Mouse (Mus musculus): ENCODE measurements at regions not wholly inside any gene's neighbourhood (a gene's known extent, or its start where the extent isn't known, plus 50 kb on each side); places are given as distances from the start of the nearest gene placed in this dataset.

DNA sequence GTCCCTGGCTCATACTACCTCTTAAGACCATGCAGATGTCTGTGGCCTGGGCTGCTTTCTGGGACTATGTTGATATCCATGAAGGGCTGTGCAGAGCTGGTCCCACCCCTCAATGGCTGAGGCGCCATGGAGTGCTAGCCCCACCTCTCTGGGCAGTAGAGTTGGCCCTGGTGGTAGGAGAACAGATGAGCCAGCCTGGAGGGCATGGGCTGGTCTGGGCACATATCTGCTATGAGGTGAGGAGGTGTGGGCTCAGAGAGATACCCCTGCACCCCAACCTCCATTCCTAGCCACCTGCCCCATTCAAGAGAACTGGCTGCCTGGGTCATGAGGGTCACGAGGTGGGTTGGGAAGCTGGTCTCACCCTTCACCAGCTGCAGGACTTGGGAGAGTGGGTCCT, 222.4 kb downstream of the Emp1 start:
- TF ChIP-seq CTCF (IDR thresholded peaks at IDR 0.05; ENCODE audit: extremely low read depth, insufficient read length, insufficient replicate concordance, low read depth, low read length) (no peak), POLR2A (IDR thresholded peaks at IDR 0.05; ENCODE audit: low read depth, low read length) (no peak)

All from small intestine, adult 2 months (tissue).